Mouse (Mus musculus) MEL (cell line): ENCODE measurements at regions not wholly inside any gene's neighbourhood (a gene's known extent, or its start where the extent isn't known, plus 50 kb on each side); places are given as distances from the start of the nearest gene placed in this dataset.

Source experiments
- DNase-seq: peaks from one replicate; pipeline ENCODE4 v3.0.0; 2011; ENCODE audit warnings: low read depth, low spot score
- H3K27ac ChIP-seq: 2 replicates; pipeline ENCODE4 v1.5.1; 2012; ENCODE audit warnings: low read depth, mild to moderate bottlenecking, control low read depth, low read length, moderate library complexity; ENCODE audit not compliant: control insufficient read depth
- H3K27me3 ChIP-seq, 2 experiments: fragments of 150-350 bp in 1 of 2; sonication (generic) in 1 of 2; 2 replicates each; pipeline ENCODE4 v1.6.1; 2012; ENCODE audit warnings: low read length in 2 of 2, mild to moderate bottlenecking in 2 of 2, improper control_type of control experiment in 1 of 2, moderate library complexity in 1 of 2; ENCODE audit not compliant: insufficient read depth in 2 of 2, control insufficient read depth in 1 of 2
- H3K36me3 ChIP-seq, 2 experiments: 2 replicates each; pipeline ENCODE4 v1.6.1; 2012 to 2014; ENCODE audit warnings: low read length in 2 of 2, improper control_type of control experiment in 1 of 2, inconsistent platforms in 1 of 2, mild to moderate bottlenecking in 1 of 2; ENCODE audit not compliant: insufficient read depth in 2 of 2, control insufficient read depth in 1 of 2
- H3K4me1 ChIP-seq, 2 experiments: fragments of 150-350 bp in 1 of 2; sonication (generic) in 1 of 2; 2 replicates each; pipeline ENCODE4 v1.6.1; 2012; ENCODE audit warnings: low read length in 2 of 2, improper control_type of control experiment in 1 of 2, mild to moderate bottlenecking in 1 of 2; ENCODE audit not compliant: insufficient read depth in 2 of 2, control insufficient read depth in 1 of 2
- H3K4me3 ChIP-seq, 2 experiments: fragments of 150-350 bp in 1 of 2; sonication (generic) in 1 of 2; 2 replicates each; pipeline ENCODE4 v1.5.1; 2012; ENCODE audit warnings: low read depth in 2 of 2, low read length in 2 of 2, mild to moderate bottlenecking in 2 of 2, moderate library complexity in 2 of 2, control low read depth in 1 of 2, improper control_type of control experiment in 1 of 2; ENCODE audit not compliant: control insufficient read depth in 1 of 2, insufficient read depth in 1 of 2
- H3K79me2 ChIP-seq: 2 replicates; pipeline ENCODE4 v1.6.1; 2012; ENCODE audit warnings: mild to moderate bottlenecking, low read length, moderate library complexity; ENCODE audit not compliant: control insufficient read depth, poor library complexity, insufficient read depth
- H3K9ac ChIP-seq: 2 replicates; pipeline ENCODE4 v1.6.1; 2012; ENCODE audit warnings: low read depth, mild to moderate bottlenecking, control low read depth, low read length, moderate library complexity; ENCODE audit not compliant: control insufficient read depth, poor library complexity, severe bottlenecking
- H3K9me3 ChIP-seq: fragments of 150-350 bp; sonication (generic); replicated peaks from 2 replicates; pipeline ENCODE4 v1.6.1; 2012; ENCODE audit warnings: mild to moderate bottlenecking, low read length, improper control_type of control experiment, moderate library complexity; ENCODE audit not compliant: insufficient read depth
- BHLHE40 ChIP-seq: IDR thresholded peaks from 2 replicates; pipeline ENCODE4 v1.6.1; 2012; ENCODE audit warnings: low read depth, mild to moderate bottlenecking, inconsistent platforms, low read length, improper control_type of control experiment, borderline replicate concordance
- CHD1 ChIP-seq: IDR thresholded peaks from 2 replicates; pipeline ENCODE4 v1.6.1; 2012; ENCODE audit warnings: low read depth, mild to moderate bottlenecking, inconsistent platforms, low read length, improper control_type of control experiment
- CTCF ChIP-seq, 3 experiments: IDR thresholded peaks in 2 of 3; conservative IDR thresholded peaks in 1 of 3; 2 replicates each; pipeline ENCODE4 v1.5.1; 2011 to 2012; ENCODE audit warnings: low read length in 3 of 3, low read depth in 2 of 3, mild to moderate bottlenecking in 2 of 3, improper control_type of control experiment in 1 of 3, inconsistent platforms in 1 of 3, mixed read lengths in 1 of 3, moderate library complexity in 1 of 3; ENCODE audit not compliant: control insufficient read depth in 1 of 3, insufficient read depth in 1 of 3, poor library complexity in 1 of 3, severe bottlenecking in 1 of 3
- ELF1 ChIP-seq: IDR thresholded peaks from 2 replicates; pipeline ENCODE4 v1.6.1; 2014; ENCODE audit warnings: low read depth, mild to moderate bottlenecking, inconsistent platforms, low read length, improper control_type of control experiment, moderate library complexity
- ETS1 ChIP-seq: IDR thresholded peaks from 2 replicates; pipeline ENCODE4 v1.6.1; 2012; ENCODE audit warnings: low read depth, mild to moderate bottlenecking, inconsistent platforms, low read length, improper control_type of control experiment, moderate library complexity
- HCFC1 ChIP-seq: IDR thresholded peaks from 2 replicates; pipeline ENCODE4 v1.6.1; 2012; ENCODE audit warnings: low read depth, mild to moderate bottlenecking, inconsistent platforms, low read length, improper control_type of control experiment, moderate library complexity
- JUND ChIP-seq: IDR thresholded peaks from 2 replicates; pipeline ENCODE4 v1.6.1; 2011; ENCODE audit warnings: low read depth, mild to moderate bottlenecking, improper control_type of control experiment, low read length
- MAZ ChIP-seq: IDR thresholded peaks from 2 replicates; pipeline ENCODE4 v1.6.1; 2012; ENCODE audit warnings: low read depth, mild to moderate bottlenecking, inconsistent platforms, low read length, improper control_type of control experiment
- MEF2A ChIP-seq: IDR thresholded peaks from 2 replicates; pipeline ENCODE4 v1.6.1; 2014; ENCODE audit warnings: low read depth, mild to moderate bottlenecking, inconsistent platforms, low read length, improper control_type of control experiment; ENCODE audit not compliant: poor library complexity, insufficient replicate concordance, severe bottlenecking; ENCODE audit errors: extremely low read depth
- MXI1 ChIP-seq: IDR thresholded peaks from 2 replicates; pipeline ENCODE4 v1.6.1; 2011; ENCODE audit warnings: mild to moderate bottlenecking, low read depth, low read length, improper control_type of control experiment
- MYC ChIP-seq: IDR thresholded peaks from 2 replicates; pipeline ENCODE4 v1.6.1; 2011; ENCODE audit warnings: low read depth, mild to moderate bottlenecking, low read length, improper control_type of control experiment, moderate library complexity
- POLR2A ChIP-seq, 2 experiments: IDR thresholded peaks; 2 replicates each; pipeline ENCODE4 v1.6.1; 2011 to 2012; ENCODE audit warnings: low read length in 2 of 2, mild to moderate bottlenecking in 2 of 2, control low read depth in 1 of 2, improper control_type of control experiment in 1 of 2, low read depth in 1 of 2, moderate library complexity in 1 of 2; ENCODE audit not compliant: control insufficient read depth in 1 of 2, insufficient read depth in 1 of 2, poor library complexity in 1 of 2
- POLR2AphosphoS5 ChIP-seq: IDR thresholded peaks from 2 replicates; pipeline ENCODE4 v1.6.1; 2012; ENCODE audit warnings: low read depth, borderline replicate concordance, mild to moderate bottlenecking, inconsistent platforms, low read length, moderate library complexity, mixed read lengths
- RCOR1 ChIP-seq: IDR thresholded peaks from 2 replicates; pipeline ENCODE4 v1.6.1; 2012; ENCODE audit warnings: low read depth, mild to moderate bottlenecking, inconsistent platforms, low read length, improper control_type of control experiment
- SIN3A ChIP-seq: IDR thresholded peaks from 2 replicates; pipeline ENCODE4 v1.6.1; 2012; ENCODE audit warnings: low read length, improper control_type of control experiment, inconsistent platforms
- SMC3 ChIP-seq: IDR thresholded peaks from 2 replicates; pipeline ENCODE4 v1.6.1; 2011; ENCODE audit warnings: low read depth, low read length, improper control_type of control experiment
- UBTF ChIP-seq: IDR thresholded peaks from 2 replicates; pipeline ENCODE4 v1.6.1; 2012; ENCODE audit warnings: low read depth, mild to moderate bottlenecking, inconsistent platforms, low read length, improper control_type of control experiment, moderate library complexity, borderline replicate concordance; ENCODE audit not compliant: insufficient read depth
- USF1 ChIP-seq: IDR thresholded peaks from 2 replicates; pipeline ENCODE4 v1.6.1; 2014; ENCODE audit warnings: low read depth, mild to moderate bottlenecking, inconsistent platforms, low read length, improper control_type of control experiment, moderate library complexity
- USF2 ChIP-seq, 2 experiments: IDR thresholded peaks; 2 replicates each; pipeline ENCODE4 v1.6.1; 2011 to 2012; ENCODE audit warnings: improper control_type of control experiment in 2 of 2, low read length in 2 of 2, borderline replicate concordance in 1 of 2, inconsistent platforms in 1 of 2, low read depth in 1 of 2, mild to moderate bottlenecking in 1 of 2; ENCODE audit not compliant: insufficient read depth in 1 of 2
- ZC3H11A ChIP-seq: IDR thresholded peaks from 2 replicates; pipeline ENCODE4 v1.6.1; 2012; ENCODE audit warnings: low read depth, mild to moderate bottlenecking, inconsistent platforms, low read length, improper control_type of control experiment
- ZKSCAN1 ChIP-seq: IDR thresholded peaks from 2 replicates; pipeline ENCODE4 v1.6.1; 2012; ENCODE audit warnings: low read depth, mild to moderate bottlenecking, inconsistent platforms, low read length, improper control_type of control experiment, moderate library complexity
- ZNF384 ChIP-seq: IDR thresholded peaks from 2 replicates; pipeline ENCODE4 v1.6.1; 2012; ENCODE audit warnings: low read depth, mild to moderate bottlenecking, inconsistent platforms, low read length, improper control_type of control experiment

DNA sequence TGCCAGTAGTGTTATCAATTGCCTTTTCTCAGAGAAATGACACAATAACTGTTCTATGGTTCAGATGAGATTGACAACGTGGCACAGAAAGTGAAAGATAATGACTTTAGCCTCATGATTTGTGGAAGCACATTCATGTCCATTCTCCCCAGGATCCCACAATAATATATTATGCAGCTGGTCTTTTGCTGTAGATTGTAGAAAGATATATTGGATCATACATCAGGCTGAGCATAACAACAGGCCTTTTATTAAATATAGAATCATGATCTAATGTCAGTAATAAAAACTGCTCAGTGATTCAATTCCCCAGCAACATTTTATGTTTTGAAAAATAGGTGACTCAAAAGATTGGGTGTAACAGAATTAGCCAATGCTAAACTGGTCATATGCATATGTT, 196.9 kb upstream of the Arsj start:
- no peak overlapping the region for H3K4me3 ChIP-seq
- H3K36me3 ChIP-seq, result no peaks in the 10 kb centered on the region
- no peaks in the 10 kb centered on the region for H3K4me1 ChIP-seq
- no peaks in the 10 kb centered on the region for H3K27me3 ChIP-seq
- H3K27ac ChIP-seq, result no peak overlapping the region
- H3K9me3 ChIP-seq, result no peaks in the 10 kb centered on the region
- H3K9ac ChIP-seq, result no peak overlapping the region
- no peaks in the 10 kb centered on the region for H3K79me2 ChIP-seq
- DNase-seq, result no peak
- TF ChIP-seq BHLHE40, result no peak
- no peak for TF ChIP-seq RCOR1
- no peak for TF ChIP-seq ZNF384
- no peak for TF ChIP-seq ELF1
- TF ChIP-seq ETS1, result no peak
- TF ChIP-seq UBTF, result no peak
- no peak for TF ChIP-seq USF1
- TF ChIP-seq ZC3H11A, result no peak
- TF ChIP-seq ZKSCAN1, result no peak
- no peak for TF ChIP-seq MEF2A
- no peak for TF ChIP-seq MYC
- no peak for TF ChIP-seq SMC3
- no peak for TF ChIP-seq SIN3A
- no peak for TF ChIP-seq POLR2A (IDR thresholded peaks at IDR 0.05; ENCODE audit: control insufficient read depth in 1 of 2, insufficient read depth in 1 of 2, low read depth in 1 of 2, low read length in 2 of 2, poor library complexity in 1 of 2)
- no peak for TF ChIP-seq JUND
- no peak for TF ChIP-seq POLR2AphosphoS5
- no peak for TF ChIP-seq MAZ
- no peak for TF ChIP-seq HCFC1
- TF ChIP-seq, all 39 proteins: peak for 0

DNA sequence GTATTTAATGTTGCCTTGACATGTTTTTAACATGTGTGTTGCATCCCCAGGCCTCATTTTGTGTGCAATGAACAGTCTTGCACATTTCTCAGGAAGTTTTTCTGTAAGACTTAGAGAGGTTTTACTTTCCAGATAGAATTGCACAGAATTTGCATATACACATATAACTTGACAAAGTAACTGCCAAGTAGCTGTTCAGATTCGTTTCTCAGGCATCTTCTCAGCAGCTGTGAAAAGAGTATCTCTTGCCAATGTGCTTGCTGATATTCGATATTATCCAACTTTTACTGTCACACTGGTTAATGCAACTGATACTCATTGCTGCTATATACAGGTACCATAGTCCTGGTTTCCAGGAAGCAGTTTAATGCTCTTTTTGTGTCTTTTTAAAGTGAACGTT, 154.5 kb upstream of the Arsj start:
- no peaks in the 10 kb centered on the region for H3K36me3 ChIP-seq
- H3K79me2 ChIP-seq, result no peaks in the 10 kb centered on the region
- H3K27ac ChIP-seq, result no peak overlapping the region
- no peak overlapping the region for H3K4me3 ChIP-seq
- no peaks in the 10 kb centered on the region for H3K4me1 ChIP-seq
- no peak for DNase-seq
- no peaks in the 10 kb centered on the region for H3K27me3 ChIP-seq
- TF ChIP-seq CHD1 (no peak), MXI1 (no peak), RCOR1 (no peak), USF2 (IDR thresholded peaks at IDR 0.05; ENCODE audit: borderline replicate concordance in 1 of 2, insufficient read depth in 1 of 2, low read depth in 1 of 2, low read length in 2 of 2) (no peak), BHLHE40 (no peak), ZKSCAN1 (no peak), SMC3 (no peak), CTCF (IDR thresholded peaks at IDR 0.05 in 2 of 3, conservative IDR thresholded peaks at IDR 0.05 in 1 of 3; ENCODE audit: control insufficient read depth in 1 of 3, insufficient read depth in 1 of 3, low read depth in 2 of 3, low read length in 3 of 3, poor library complexity in 1 of 3, severe bottlenecking in 1 of 3) (no peak)
- no peak overlapping the region for H3K9ac ChIP-seq
- no peaks in the 10 kb centered on the region for H3K9me3 ChIP-seq
